Mouse (Mus musculus) brain, embryonic 14.5 days (tissue): Measurements from ENCODE around the gene Pck1.

Source experiments
- CTCF ChIP-seq: fragments of 200-500 bp; IDR thresholded peaks from 2 replicates; pipeline ENCODE4 v1.5.1; 2012; ENCODE audit warnings: inconsistent platforms, mild to moderate bottlenecking, moderate library complexity, borderline replicate concordance; ENCODE audit not compliant: insufficient read depth, insufficient read length; ENCODE audit errors: extremely low read depth
- POLR2A ChIP-seq: fragments of 200-500 bp; IDR thresholded peaks from 2 replicates; pipeline ENCODE4 v1.6.1; 2012; ENCODE audit warnings: mild to moderate bottlenecking, inconsistent platforms, borderline replicate concordance; ENCODE audit not compliant: poor library complexity, insufficient read depth, insufficient read length, severe bottlenecking; ENCODE audit errors: extremely low read depth

GRCm38 (mm10) chr2:173158390-173159055 is 5.7 kb downstream of the Pck1 start:
- TF ChIP-seq POLR2A (no peak), CTCF (no peak)
